Mouse (Mus musculus): ENCODE data around the gene Galnt10.

DNA sequence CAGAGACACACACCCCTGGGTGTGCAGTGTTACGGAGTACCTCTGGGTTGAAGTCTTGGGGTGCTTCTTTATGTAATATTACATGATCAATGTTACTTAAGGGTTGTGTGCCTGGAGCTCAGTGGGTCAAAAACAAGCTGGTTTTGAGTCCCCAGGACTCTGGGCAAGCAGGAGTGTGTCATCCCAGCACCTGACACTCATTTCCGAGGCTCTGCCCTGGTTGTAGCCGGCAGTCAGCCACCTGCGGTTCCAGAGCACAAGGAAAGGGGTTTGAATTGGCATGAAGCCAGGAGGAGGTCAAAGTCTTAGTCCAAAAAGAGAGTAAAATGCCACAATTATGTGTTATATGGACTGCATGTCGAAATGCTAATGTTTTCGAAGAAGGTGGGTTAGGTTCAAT, 74.8 kb downstream of the Galnt10 start:
- no peak for TF ChIP-seq CTCF (IDR thresholded peaks at IDR 0.05; ENCODE audit: low read depth, low read length)
- no peak for TF ChIP-seq TAL1 (conservative IDR thresholded peaks at IDR 0.05; ENCODE audit: low read depth, low read length)
- no peak for TF ChIP-seq GATA2 (IDR thresholded peaks at IDR 0.05; ENCODE audit: borderline replicate concordance, low read depth, low read length)

Measured in G1E (cell line).